Mouse (Mus musculus) embryo, embryonic 11 days (tissue): ENCODE results near the gene Dgcr2.
A peak's percentile ranks its signal among the peaks of the same experiment; 100 is the strongest.

Source experiments
- DNase-seq: peaks from one replicate; pipeline ENCODE4 v3.0.0-alpha.2; 2015

Gene Dgcr2

GRCm38 (mm10) chr16:17806581-17807191, 91.7 kb downstream of the Dgcr2 start:
- DNase-seq: no peak

- no peak for DNase-seq
Measured at GRCm38 (mm10) chr16:17804982-17805381, 93.4 kb downstream of the Dgcr2 start.

GRCm38 (mm10) chr16:17804449-17804912, 93.9 kb downstream of the Dgcr2 start:
- DNase-seq: peak; percentile 82

GRCm38 (mm10) chr16:17803675-17804448, 94.5 kb downstream of the Dgcr2 start:
- DNase-seq: no peak

GRCm38 (mm10) chr16:17802839-17803674, 95.3 kb downstream of the Dgcr2 start:
- DNase-seq: peak; percentile 54

- no peak for DNase-seq
Measured at GRCm38 (mm10) chr16:17802456-17802838, 95.9 kb downstream of the Dgcr2 start.

GRCm38 (mm10) chr16:17801777-17802455, 96.4 kb downstream of the Dgcr2 start:
- no peak for DNase-seq

GRCm38 (mm10) chr16:17799584-17799983, 98.8 kb downstream of the Dgcr2 start:
- no peak for DNase-seq

GRCm38 (mm10) chr16:17798321-17799180, 99.8 kb downstream of the Dgcr2 start:
- peak; percentile 83 for DNase-seq

- peak; percentile 64 for DNase-seq
Measured at GRCm38 (mm10) chr16:17797812-17798311, 100.5 kb downstream of the Dgcr2 start.

- peak; percentile 83 for DNase-seq
Measured at GRCm38 (mm10) chr16:17796971-17797811, 101.2 kb downstream of the Dgcr2 start, which contains the start of gene Scarf2. Gene Scarf2, plus strand, starts transcription at chr16:17797282.

GRCm38 (mm10) chr16:17796519-17796918, 101.8 kb downstream of the Dgcr2 start:
- DNase-seq: no peak

- no peak for DNase-seq
Measured at GRCm38 (mm10) chr16:17795643-17796042, 102.7 kb downstream of the Dgcr2 start.

- no peak for DNase-seq
Measured at GRCm38 (mm10) chr16:17794047-17794446, 104.3 kb downstream of the Dgcr2 start.

- DNase-seq: no peak
Measured at GRCm38 (mm10) chr16:17792728-17793127, 105.6 kb downstream of the Dgcr2 start.
